Mouse (Mus musculus): ENCODE results near the gene Cdhr4. TPM values are rescaled to one million over a fixed set of nuclear protein-coding genes. Genes with fewer than 3 reads are reported as not detected.

Gene Cdhr4
- polyA plus RNA-seq, 1 experiment from 2014 or later: 5.1 TPM

DNA sequence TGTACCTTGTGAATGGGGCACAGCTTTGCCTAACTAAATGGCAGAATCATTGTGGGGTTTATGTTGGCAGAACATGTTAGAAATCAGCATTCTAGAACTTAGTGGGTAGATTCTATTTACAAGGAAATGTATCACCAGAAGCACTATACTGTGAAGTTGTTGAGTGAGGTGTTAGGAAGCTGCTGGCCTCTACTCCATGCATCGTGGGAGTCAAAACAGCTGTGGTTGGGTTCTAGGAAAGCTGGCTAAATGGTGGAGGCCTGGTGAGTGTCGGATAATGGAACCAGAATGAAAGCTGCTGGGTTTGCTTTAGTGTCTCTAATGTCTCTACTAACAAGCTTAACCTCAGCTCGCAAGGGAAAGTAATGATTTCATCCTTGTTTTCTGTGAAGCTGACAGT, 24.8 kb downstream of the Cdhr4 start:
- no peak overlapping the region for H3K9ac ChIP-seq
- H3K27me3 ChIP-seq: no peaks in the 10 kb centered on the region
- H3K4me3 ChIP-seq: no peak overlapping the region
- H3K4me2 ChIP-seq: no peak overlapping the region
- H3K36me3 ChIP-seq: peaks cover 8% of the 10 kb centered on the region; the same call in 1 of the 2 replicates
- peaks cover 12% of the 10 kb centered on the region for H3K4me1 ChIP-seq (replicated peaks)
- no peaks in the 10 kb centered on the region for H3K9me3 ChIP-seq (replicated peaks)
- H3K27ac ChIP-seq: no peak overlapping the region
- WGBS: 82% methylated on average over 3 of the region's 3 CpGs
- no peak for ATAC-seq (replicated peaks; ENCODE audit: insufficient number of reproducible peaks, insufficient read depth, low FRiP score, low read depth)

DNA sequence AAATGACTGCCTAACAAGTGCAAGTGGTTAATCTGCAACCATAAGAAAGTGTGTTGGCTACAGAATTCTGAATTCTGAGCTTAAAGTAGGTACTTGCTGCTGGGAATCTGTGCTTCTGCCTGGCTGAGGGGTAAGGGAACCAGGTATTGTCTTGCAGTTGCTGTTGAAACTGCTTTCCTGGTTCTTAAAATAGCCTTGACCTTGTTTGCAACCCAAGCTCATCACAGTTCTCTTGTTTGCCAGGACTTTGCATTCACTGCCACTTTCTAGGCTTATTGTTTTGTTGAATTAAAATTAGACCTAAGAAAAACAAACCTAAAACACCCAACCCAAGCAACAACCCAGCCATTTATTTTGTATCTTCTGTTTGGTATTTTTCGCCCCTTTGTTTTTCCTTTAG, 28.4 kb downstream of the Cdhr4 start:
- Histone ChIP-seq H3K36me3 (peaks cover 19% of the 10 kb centered on the region), H3K9ac (no peak overlapping the region), H3K27ac (peak overlapping the region; percentile 54), H3K27me3 (no peaks in the 10 kb centered on the region), H3K4me1 (replicated peaks) (peaks cover 12% of the 10 kb centered on the region), H3K4me3 (no peak overlapping the region), H3K9me3 (replicated peaks) (no peaks in the 10 kb centered on the region), H3K4me2 (0 out of 2 replicates have a peak overlapping the region, but pooled peaks have one; percentile 29)
- WGBS: 86% methylated on average over 1 of the region's 1 CpGs
- ATAC-seq (replicated peaks; ENCODE audit: insufficient number of reproducible peaks, insufficient read depth, low FRiP score, low read depth): no peak

- Histone ChIP-seq H3K36me3 (peaks cover 39% of the 10 kb centered on the region), H3K4me3 (no peak overlapping the region), H3K4me1 (replicated peaks) (peaks cover 12% of the 10 kb centered on the region), H3K4me2 (no peak overlapping the region), H3K9me3 (replicated peaks) (no peaks in the 10 kb centered on the region), H3K27me3 (no peaks in the 10 kb centered on the region), H3K27ac (no peak overlapping the region), H3K9ac (no peak overlapping the region)
- no peak for ATAC-seq (replicated peaks; ENCODE audit: insufficient number of reproducible peaks, insufficient read depth, low FRiP score, low read depth)
- WGBS: 88% methylated on average over 3 of the region's 3 CpGs
Observed at GRCm38 (mm10) chr9:108023216-108023615, 30.9 kb downstream of the Cdhr4 start.

GRCm38 (mm10) chr9:108026584-108026983, 34.3 kb downstream of the Cdhr4 start:
- Histone ChIP-seq H3K36me3 (peaks cover 42% of the 10 kb centered on the region), H3K9ac (no peak overlapping the region), H3K27me3 (no peaks in the 10 kb centered on the region), H3K27ac (no peak overlapping the region), H3K9me3 (replicated peaks) (no peaks in the 10 kb centered on the region), H3K4me3 (no peak overlapping the region), H3K4me2 (no peak overlapping the region), H3K4me1 (replicated peaks) (peaks cover 1% of the 10 kb centered on the region; the same call in 1 of the 2 replicates)
- WGBS: 95% methylated on average over 3 of the region's 3 CpGs
- ATAC-seq (replicated peaks; ENCODE audit: insufficient number of reproducible peaks, insufficient read depth, low FRiP score, low read depth): no peak

DNA sequence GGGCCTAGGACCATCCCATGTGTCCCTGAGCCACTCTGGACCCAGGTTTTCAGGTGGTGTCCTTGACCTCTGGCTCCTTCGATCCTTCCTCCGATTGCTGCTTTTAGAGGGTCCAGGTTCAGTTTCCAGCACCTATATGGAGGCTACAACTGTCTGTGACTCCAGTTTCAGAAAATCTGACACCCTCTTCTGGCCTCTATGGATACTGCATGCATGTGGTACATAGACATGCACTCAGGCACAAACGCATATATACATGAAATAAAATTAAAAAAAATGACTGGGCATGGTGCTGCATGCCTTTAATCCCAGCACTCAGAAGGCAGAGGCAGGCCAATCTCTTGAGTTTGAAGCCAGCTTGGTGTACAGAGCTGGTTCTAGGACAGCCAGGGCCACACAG, 35.6 kb downstream of the Cdhr4 start:
- Histone ChIP-seq H3K9ac (no peak overlapping the region), H3K27me3 (no peaks in the 10 kb centered on the region), H3K4me2 (no peak overlapping the region), H3K4me3 (no peak overlapping the region), H3K27ac (no peak overlapping the region), H3K36me3 (peaks cover 49% of the 10 kb centered on the region), H3K4me1 (replicated peaks) (no peaks in the 10 kb centered on the region), H3K9me3 (replicated peaks) (no peaks in the 10 kb centered on the region)
- ATAC-seq (replicated peaks; ENCODE audit: insufficient number of reproducible peaks, insufficient read depth, low FRiP score, low read depth): no peak
- 93% methylated on average over 3 of the region's 3 CpGs for WGBS

GRCm38 (mm10) chr9:108032126-108032525, 39.8 kb downstream of the Cdhr4 start:
- Histone ChIP-seq H3K4me3 (no peak overlapping the region), H3K27me3 (no peaks in the 10 kb centered on the region), H3K4me1 (replicated peaks) (no peaks in the 10 kb centered on the region), H3K9me3 (replicated peaks) (no peaks in the 10 kb centered on the region), H3K9ac (no peak overlapping the region), H3K27ac (no peak overlapping the region), H3K4me2 (no peak overlapping the region), H3K36me3 (peaks cover 38% of the 10 kb centered on the region)
- no peak for ATAC-seq (replicated peaks; ENCODE audit: insufficient number of reproducible peaks, insufficient read depth, low FRiP score, low read depth)
- 85% methylated on average over 5 of the region's 5 CpGs for WGBS

GRCm38 (mm10) chr9:108035331-108036156, 43.2 kb downstream of the Cdhr4 start:
- WGBS: 92% methylated on average over 2 of the region's 2 CpGs
- no peaks in the 10 kb centered on the region for H3K9me3 ChIP-seq (replicated peaks)
- H3K36me3 ChIP-seq: peaks cover 35% of the 10 kb centered on the region
- H3K4me2 ChIP-seq: no peak overlapping the region
- no peak overlapping the region for H3K27ac ChIP-seq
- H3K4me1 ChIP-seq (replicated peaks): no peaks in the 10 kb centered on the region
- no peaks in the 10 kb centered on the region for H3K27me3 ChIP-seq
- no peak overlapping the region for H3K9ac ChIP-seq
- no peak for ATAC-seq (replicated peaks; ENCODE audit: insufficient number of reproducible peaks, insufficient read depth, low FRiP score, low read depth)
- H3K4me3 ChIP-seq: no peak overlapping the region

DNA sequence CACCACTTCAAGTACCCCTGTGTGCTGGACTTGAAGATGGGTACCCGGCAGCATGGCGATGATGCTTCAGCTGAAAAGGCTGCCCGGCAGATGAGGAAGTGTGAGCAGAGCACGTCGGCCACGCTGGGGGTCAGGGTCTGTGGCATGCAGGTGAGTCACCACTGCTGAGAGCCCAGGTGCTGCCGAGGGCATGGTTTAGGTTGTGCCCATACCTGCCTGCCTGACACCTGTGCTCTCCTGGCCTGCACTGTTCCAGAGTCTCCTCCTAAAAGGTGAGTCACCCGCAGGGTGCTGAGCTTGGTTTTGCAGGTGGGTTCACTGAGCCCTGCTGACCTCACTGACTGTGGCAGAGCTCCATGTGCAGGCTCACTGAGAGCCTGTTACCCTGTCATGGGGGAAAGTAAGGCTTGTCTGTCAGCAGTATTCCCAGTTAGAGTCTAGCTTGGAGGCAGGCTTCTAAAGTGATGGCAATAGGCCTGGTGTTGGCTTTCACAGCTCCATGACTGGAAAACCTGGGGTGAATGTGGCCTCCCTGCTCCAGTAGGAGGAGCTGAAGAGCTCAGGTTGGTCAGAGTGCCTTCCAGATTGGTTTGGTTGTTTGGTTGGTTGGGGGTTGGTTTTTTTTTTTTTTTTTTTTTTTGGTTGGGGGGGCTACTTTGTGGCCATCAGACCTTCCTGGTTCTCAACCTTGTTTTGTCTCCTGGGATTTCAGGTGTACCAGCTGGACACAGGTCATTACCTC, 52.6 kb downstream of the Cdhr4 start:
- Histone ChIP-seq H3K9ac (no peak overlapping the region), H3K27ac (no peak overlapping the region), H3K27me3 (no peaks in the 10 kb centered on the region), H3K4me3 (no peak overlapping the region), H3K9me3 (replicated peaks) (no peaks in the 10 kb centered on the region), H3K4me2 (no peak overlapping the region), H3K4me1 (replicated peaks) (peaks cover 20% of the 10 kb centered on the region), H3K36me3 (peaks cover 52% of the 10 kb centered on the region)
- no peak for ATAC-seq (replicated peaks; ENCODE audit: insufficient number of reproducible peaks, insufficient read depth, low FRiP score, low read depth)
- WGBS: 93% methylated on average over 8 of the region's 8 CpGs

DNA sequence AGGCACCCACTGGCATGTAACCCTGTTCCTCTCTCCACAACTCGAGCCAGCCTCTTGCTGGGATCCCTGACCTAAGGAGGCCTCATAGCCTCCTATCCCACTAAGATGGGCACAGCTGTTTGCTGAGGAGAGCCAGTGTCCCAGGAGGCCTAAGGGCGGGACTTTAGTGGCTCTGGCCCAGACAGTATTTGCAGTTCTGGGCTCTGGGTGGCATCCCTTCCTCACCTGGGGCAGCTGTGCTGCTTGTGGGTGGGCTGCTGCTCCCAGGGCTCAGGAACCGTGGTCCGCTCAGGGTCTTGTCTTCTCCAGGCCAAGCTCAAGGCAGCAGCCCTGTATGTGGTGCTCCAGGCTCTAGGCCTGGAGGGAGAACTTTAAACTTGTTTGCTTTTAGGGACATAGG, 54.3 kb downstream of the Cdhr4 start:
- Histone ChIP-seq H3K27me3 (no peaks in the 10 kb centered on the region), H3K4me3 (no peak overlapping the region), H3K9ac (no peak overlapping the region), H3K27ac (no peak overlapping the region), H3K36me3 (peaks cover 53% of the 10 kb centered on the region), H3K9me3 (replicated peaks) (no peaks in the 10 kb centered on the region), H3K4me1 (replicated peaks) (peaks cover 27% of the 10 kb centered on the region), H3K4me2 (no peak overlapping the region)
- WGBS: 92% methylated on average over 4 of the region's 4 CpGs
- no peak for ATAC-seq (replicated peaks; ENCODE audit: insufficient number of reproducible peaks, insufficient read depth, low FRiP score, low read depth)

DNA sequence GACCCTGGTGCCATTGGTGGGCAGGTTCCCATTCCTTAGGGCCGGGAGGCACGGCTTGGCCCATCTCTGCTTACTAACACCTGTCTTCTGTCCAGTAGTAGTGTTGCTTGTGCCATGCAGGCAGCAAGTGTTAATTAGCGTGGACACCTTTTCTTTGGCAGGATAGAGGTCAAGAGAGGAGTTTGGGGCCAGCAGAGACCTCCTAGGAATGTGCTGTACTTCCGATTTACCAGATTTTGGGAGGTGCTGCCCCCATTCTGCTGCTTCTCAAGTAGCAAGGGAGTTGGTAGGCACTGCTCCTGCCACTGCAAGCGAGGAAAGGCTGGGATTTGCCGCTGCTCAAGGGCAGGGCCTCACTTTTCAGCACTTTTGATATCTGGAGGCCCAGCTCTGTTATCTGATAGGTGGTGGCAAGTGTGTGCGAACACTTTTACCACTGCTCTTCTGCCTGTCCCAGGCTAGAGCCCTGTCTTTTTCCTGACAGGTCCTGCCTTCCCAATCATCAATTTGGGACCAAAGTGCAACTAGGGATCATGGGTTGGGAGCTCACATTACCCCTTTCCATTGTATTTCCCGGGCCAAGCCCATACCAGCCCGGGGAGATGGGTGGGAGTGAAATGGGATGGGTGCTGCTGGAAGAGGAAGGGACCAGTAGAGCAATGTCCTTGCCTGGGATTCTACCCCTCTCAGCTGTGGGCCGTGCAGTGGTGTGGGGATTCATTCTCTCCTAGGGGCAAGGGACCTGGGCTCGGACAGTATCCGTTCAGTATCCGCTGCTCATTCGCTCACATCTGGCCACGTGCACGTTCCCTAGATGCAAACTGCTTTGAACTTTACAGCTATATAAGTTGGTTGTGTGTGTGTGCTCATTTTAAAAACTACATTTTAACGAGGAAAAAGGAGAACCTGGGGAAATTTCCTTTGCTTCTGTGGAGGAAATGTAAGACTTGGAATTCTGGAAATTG, 55.6 kb downstream of the Cdhr4 start:
- Histone ChIP-seq H3K9ac (peak overlapping the region; percentile 54), H3K4me2 (peak overlapping the region; percentile 88), H3K36me3 (peaks cover 43% of the 10 kb centered on the region), H3K4me1 (replicated peaks) (peaks cover 34% of the 10 kb centered on the region), H3K27me3 (no peaks in the 10 kb centered on the region), H3K4me3 (peak overlapping the region; percentile 77), H3K9me3 (replicated peaks) (no peaks in the 10 kb centered on the region), H3K27ac (peak overlapping the region; percentile 82)
- WGBS: 34% methylated on average over 17 of the region's 17 CpGs
- no peak for ATAC-seq (replicated peaks; ENCODE audit: insufficient number of reproducible peaks, insufficient read depth, low FRiP score, low read depth)

DNA sequence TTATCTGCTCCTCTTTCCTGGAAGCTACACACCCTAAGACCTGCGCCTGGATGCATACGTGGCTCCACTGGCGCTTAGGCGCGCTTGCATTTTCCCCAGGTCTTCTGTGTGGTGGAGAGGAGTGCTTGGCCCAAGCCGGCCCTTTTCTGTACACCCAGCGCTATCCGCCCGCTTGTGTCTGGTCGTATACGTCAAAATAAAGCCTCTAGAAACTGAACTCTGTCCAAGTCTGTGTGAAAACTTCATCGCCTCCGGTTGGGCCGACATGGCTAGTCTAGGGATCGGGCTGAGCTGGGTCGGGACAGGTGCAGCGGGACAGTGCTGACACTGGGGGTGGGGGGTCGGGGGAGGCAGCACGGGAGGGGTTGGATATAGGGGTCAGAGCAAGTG, 56.3 kb downstream of the Cdhr4 start:
- Histone ChIP-seq H3K4me1 (replicated peaks) (peaks cover 41% of the 10 kb centered on the region), H3K4me3 (peak overlapping the region; percentile 77), H3K4me2 (peak overlapping the region; percentile 88), H3K36me3 (peaks cover 38% of the 10 kb centered on the region), H3K27me3 (no peaks in the 10 kb centered on the region), H3K9ac (peak overlapping the region; percentile 54), H3K9me3 (replicated peaks) (no peaks in the 10 kb centered on the region), H3K27ac (peak overlapping the region; percentile 82)
- 2% methylated on average over 19 of the region's 19 CpGs for WGBS
- ATAC-seq (replicated peaks; ENCODE audit: insufficient number of reproducible peaks, insufficient read depth, low FRiP score, low read depth): peak; percentile 44; the same call in 1 of the 2 replicates
